Mouse (Mus musculus) layer of hippocampus, adult 9-11 months (tissue): ENCODE measurements around the gene Olfr105-ps.

Experiments
- DNase-seq: peaks from one replicate; pipeline ENCODE4 v3.0.0; 2022

The Olfr105-ps gene

DNA sequence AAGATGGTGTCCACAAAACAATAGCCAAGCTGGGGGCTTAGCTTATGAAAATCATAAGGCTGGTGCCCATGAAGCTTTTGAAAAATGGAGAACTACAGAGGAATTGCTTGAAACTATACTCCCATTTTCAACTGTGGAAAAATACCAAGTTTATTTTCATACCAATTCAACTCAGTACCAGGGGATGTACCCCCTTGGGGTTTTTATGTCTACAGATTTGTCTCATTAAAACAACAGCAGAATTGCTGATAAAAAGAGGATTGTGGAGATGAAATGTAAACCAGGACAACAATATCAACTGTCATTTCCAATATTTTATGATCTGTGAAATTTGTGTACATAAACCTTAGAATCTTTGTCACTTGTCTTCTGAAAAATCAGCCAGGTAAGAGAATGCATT is at the start of gene Olfr105-ps:
Gene Olfr105-ps, plus strand, starts transcription at position 301 of the 400 bp plus-strand sequence.
- no peak for DNase-seq

- DNase-seq, result no peak
These were observed 39.2 kb upstream of the Olfr105-ps start, which contains the start of gene Olfr103 for GRCm38 (mm10) chr17:37339598-37339997. Gene Olfr103 (minus strand): TSS chr17:37339698.

GRCm38 (mm10) chr17:37359282-37359681 is 19.6 kb upstream of the Olfr105-ps start, which contains the start of gene Olfr104-ps:
Gene Olfr104-ps (plus strand): TSS chr17:37359582.
- no peak for DNase-seq

DNA sequence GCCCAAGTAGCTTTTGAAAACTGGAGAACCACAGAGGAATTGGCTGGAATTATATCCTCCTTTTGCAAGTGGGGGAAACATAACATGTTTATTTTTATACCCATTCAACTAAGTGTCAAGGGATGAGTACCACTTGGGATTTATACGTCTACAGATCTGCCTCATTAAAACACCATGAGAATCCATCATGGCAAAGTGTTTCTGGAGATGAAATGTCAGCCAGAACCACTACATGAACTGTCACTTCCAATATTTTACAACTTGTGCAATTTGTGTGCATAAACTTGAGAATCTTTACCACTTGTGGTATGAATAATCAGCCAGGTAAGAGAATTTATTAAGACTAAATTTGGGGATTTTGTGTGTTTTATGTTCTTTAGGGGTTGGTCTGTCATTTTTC is 11.3 kb downstream of the Olfr105-ps start, which contains the start of gene Olfr106-ps:
Gene Olfr106-ps, plus strand, starts transcription at position 301 of the 400 bp plus-strand sequence.
- no peak for DNase-seq

DNA sequence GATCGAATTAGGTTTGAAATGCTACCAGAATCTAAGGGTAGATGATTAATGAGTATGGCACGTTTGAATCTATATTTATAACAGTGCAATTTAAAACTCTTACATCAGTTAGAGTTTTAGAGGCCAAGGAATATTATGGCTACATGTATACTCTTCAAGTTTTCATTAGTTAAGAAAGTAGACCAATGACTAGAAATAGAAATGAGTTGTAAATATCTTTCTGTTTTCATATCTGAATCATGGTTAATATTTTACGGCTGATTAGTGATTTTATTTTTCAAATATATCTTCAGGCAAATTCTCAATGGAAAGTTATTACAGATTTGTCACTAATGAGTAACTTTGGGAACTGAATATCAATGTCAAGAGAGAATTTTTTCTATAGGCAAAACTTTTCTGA is 20.1 kb downstream of the Olfr105-ps start, which contains the start of gene Olfr107:
Gene Olfr107, plus strand, starts transcription at position 301 of the 400 bp plus-strand sequence.
- DNase-seq, result no peak

- DNase-seq, result no peak
These were observed 34.5 kb downstream of the Olfr105-ps start for GRCm38 (mm10) chr17:37413380-37413779.
